Mouse (Mus musculus) stomach, embryonic 16.5 days (tissue): Measurements from ENCODE around the gene Rps6ka6. TPM values are rescaled to one million over a fixed set of nuclear protein-coding genes. Genes with fewer than 3 reads are reported as not detected.

Experiments
- ATAC-seq: fragments of 200-750 bp; cut with Nextera tagmentation; 2 replicates; pipeline ENCODE4 v1.8.0; 2017; ENCODE audit warnings: moderate number of reproducible peaks, moderate TSS enrichment; ENCODE audit not compliant: insufficient read depth, low FRiP score
- H3K27ac ChIP-seq: fragments of 300-500 bp; sonication (generic); 2 replicates; pipeline ENCODE4 v1.5.1; 2014; ENCODE audit warnings: low read length
- H3K27me3 ChIP-seq: fragments of 300-500 bp; sonication (generic); 2 replicates; pipeline ENCODE4 v1.6.1; 2014; ENCODE audit warnings: low read length, control low read depth, mixed read lengths; ENCODE audit not compliant: control insufficient read depth, insufficient read depth
- H3K36me3 ChIP-seq: fragments of 300-500 bp; sonication (generic); 2 replicates; pipeline ENCODE4 v1.6.1; 2014; ENCODE audit warnings: low read length; ENCODE audit not compliant: control insufficient read depth, insufficient read depth
- H3K4me1 ChIP-seq: fragments of 300-500 bp; sonication (generic); 2 replicates; pipeline ENCODE4 v1.6.1; 2014; ENCODE audit warnings: low read length, control low read depth, mixed read lengths; ENCODE audit not compliant: control insufficient read depth, insufficient read depth
- H3K4me2 ChIP-seq: fragments of 300-500 bp; sonication (generic); 2 replicates; pipeline ENCODE4 v1.6.1; 2014; ENCODE audit warnings: low read depth, low read length, mixed read lengths
- H3K4me3 ChIP-seq: fragments of 300-500 bp; sonication (generic); replicated peaks from 2 replicates; pipeline ENCODE4 v1.5.1; 2014; ENCODE audit warnings: mild to moderate bottlenecking, low read length
- H3K9ac ChIP-seq: fragments of 300-500 bp; sonication (generic); 2 replicates; pipeline ENCODE4 v1.6.1; 2014; ENCODE audit warnings: low read length
- H3K9me3 ChIP-seq: fragments of 300-500 bp; sonication (generic); replicated peaks from 2 replicates; pipeline ENCODE4 v1.6.1; 2016; ENCODE audit warnings: low read length, control low read depth; ENCODE audit not compliant: control insufficient read depth
- WGBS: fragments of 180-500 bp; shearing (Covaris S2); extraction: QIAGEN DNeasy Blood & Tissue Kit; methylation state at CpG from one replicate; pipeline ENCODE4 v1.1.7; 2014; 5-methylcytosine and 5-hydroxymethylcytosine counted together
- polyA plus RNA-seq: library from polyadenylated mRNA; unstranded; fragments of >200 nt; fragmentation: Nextera tagmentation; extraction: Ambion mirVana; gene quantifications from 2 replicates; pipeline ENCODE4 v1.2.1, GENCODE M21; 2015

The Rps6ka6 gene
- 14.0 and 15.0 TPM in 2 replicates for polyA plus RNA-seq

GRCm38 (mm10) chrX:111537859-111538258 lies at the start of gene Rps6ka6:
Gene Rps6ka6, minus strand, starts transcription at chrX:111537959.
- no peaks in the 10 kb centered on the region for H3K9me3 ChIP-seq
- H3K4me1 ChIP-seq, result no peaks in the 10 kb centered on the region
- no peak within 1 kb of the TSS for H3K9ac ChIP-seq
- no peak for ATAC-seq
- H3K27me3 ChIP-seq, result no peaks in the 10 kb centered on the region
- no peak within 1 kb of the TSS for H3K4me3 ChIP-seq
- no peaks in the 10 kb centered on the region for H3K36me3 ChIP-seq
- no peak within 1 kb of the TSS for H3K4me2 ChIP-seq
- WGBS, result 54% methylated on average over 10 of the region's 10 CpGs
- H3K27ac ChIP-seq, result no peak within 1 kb of the TSS

- ATAC-seq, result no peak
Measured at GRCm38 (mm10) chrX:111577044-111577443, 39.3 kb upstream of the Rps6ka6 start.

GRCm38 (mm10) chrX:111518206-111518605 lies 19.6 kb downstream of the Rps6ka6 start:
- Histone ChIP-seq H3K9me3 (no peaks in the 10 kb centered on the region), H3K4me1 (no peaks in the 10 kb centered on the region), H3K9ac (no peak overlapping the region), H3K4me3 (no peak overlapping the region), H3K36me3 (no peaks in the 10 kb centered on the region), H3K27ac (no peak overlapping the region), H3K27me3 (no peaks in the 10 kb centered on the region), H3K4me2 (no peak overlapping the region)
- WGBS, result 90% methylated on average over 1 of the region's 1 CpGs
- ATAC-seq, result no peak

More at GRCm38 (mm10) chrX:111577044-111577443, 39.3 kb upstream of the Rps6ka6 start:
- H3K4me1 ChIP-seq, result no peaks in the 10 kb centered on the region
- H3K4me2 ChIP-seq, result no peak overlapping the region
- 79% methylated on average over 2 of the region's 2 CpGs for whole genome bisulfite sequencing
- no peak overlapping the region for H3K27ac ChIP-seq
- H3K4me3 ChIP-seq, result no peak overlapping the region
- H3K9ac ChIP-seq, result no peak overlapping the region
- H3K27me3 ChIP-seq, result no peaks in the 10 kb centered on the region
- no peaks in the 10 kb centered on the region for H3K9me3 ChIP-seq
- H3K36me3 ChIP-seq, result no peaks in the 10 kb centered on the region

- Histone ChIP-seq H3K9ac (peak overlapping the region; percentile 76), H3K4me2 (peak overlapping the region; percentile 58), H3K36me3 (no peaks in the 10 kb centered on the region), H3K4me1 (no peaks in the 10 kb centered on the region), H3K9me3 (no peaks in the 10 kb centered on the region), H3K27me3 (no peaks in the 10 kb centered on the region), H3K4me3 (peak overlapping the region; percentile 65), H3K27ac (no peak overlapping the region)
- ATAC-seq, result peak; percentile 38
- 17% methylated on average over 12 of the region's 12 CpGs for WGBS
Measured at GRCm38 (mm10) chrX:111463565-111464093, 74.1 kb downstream of the Rps6ka6 start.

GRCm38 (mm10) chrX:111462833-111463564 lies 74.8 kb downstream of the Rps6ka6 start:
- H3K9me3 ChIP-seq, result no peaks in the 10 kb centered on the region
- 10% methylated on average over 33 of the region's 72 CpGs for WGBS
- peak overlapping the region; percentile 76 for H3K9ac ChIP-seq
- H3K27me3 ChIP-seq, result no peaks in the 10 kb centered on the region
- H3K4me2 ChIP-seq, result peak overlapping the region; percentile 58
- H3K27ac ChIP-seq, result peak overlapping the region; percentile 38
- H3K36me3 ChIP-seq, result no peaks in the 10 kb centered on the region
- peak overlapping the region; percentile 65 for H3K4me3 ChIP-seq
- H3K4me1 ChIP-seq, result no peaks in the 10 kb centered on the region
- peak; percentile 93 for ATAC-seq

- H3K4me1 ChIP-seq, result no peaks in the 10 kb centered on the region
- H3K4me2 ChIP-seq, result peak overlapping the region; percentile 58
- H3K4me3 ChIP-seq, result peak overlapping the region; percentile 65
- no peaks in the 10 kb centered on the region for H3K27me3 ChIP-seq
- H3K9me3 ChIP-seq, result no peaks in the 10 kb centered on the region
- H3K27ac ChIP-seq, result peak overlapping the region; percentile 38
- peak; percentile 72 for ATAC-seq
- H3K36me3 ChIP-seq, result no peaks in the 10 kb centered on the region
- 18% methylated on average over 21 of the region's 21 CpGs for WGBS
- peak overlapping the region; percentile 76 for H3K9ac ChIP-seq
Measured at GRCm38 (mm10) chrX:111462495-111462832, 75.3 kb downstream of the Rps6ka6 start.

GRCm38 (mm10) chrX:111462092-111462491 lies 75.7 kb downstream of the Rps6ka6 start:
- Histone ChIP-seq H3K4me2 (peak overlapping the region; percentile 58), H3K9ac (peak overlapping the region; percentile 76)
- WGBS, result 18% methylated on average over 8 of the region's 8 CpGs

GRCm38 (mm10) chrX:111460166-111460565 lies 77.6 kb downstream of the Rps6ka6 start:
- ATAC-seq, result no peak
- Histone ChIP-seq H3K4me2 (no peak overlapping the region), H3K27me3 (no peaks in the 10 kb centered on the region), H3K9me3 (no peaks in the 10 kb centered on the region), H3K9ac (no peak overlapping the region), H3K4me3 (no peak overlapping the region), H3K4me1 (no peaks in the 10 kb centered on the region), H3K27ac (no peak overlapping the region), H3K36me3 (no peaks in the 10 kb centered on the region)

More at GRCm38 (mm10) chrX:111462092-111462491, 75.7 kb downstream of the Rps6ka6 start:
- Histone ChIP-seq H3K9me3 (no peaks in the 10 kb centered on the region), H3K36me3 (no peaks in the 10 kb centered on the region), H3K4me3 (peak overlapping the region; percentile 65), H3K4me1 (no peaks in the 10 kb centered on the region), H3K27ac (no peak overlapping the region), H3K27me3 (no peaks in the 10 kb centered on the region)
- ATAC-seq, result no peak

GRCm38 (mm10) chrX:111436571-111436970 lies 101.2 kb downstream of the Rps6ka6 start:
- Histone ChIP-seq H3K4me2 (no peak overlapping the region), H3K36me3 (no peaks in the 10 kb centered on the region), H3K9me3 (no peaks in the 10 kb centered on the region), H3K27me3 (no peaks in the 10 kb centered on the region), H3K9ac (no peak overlapping the region), H3K4me1 (no peaks in the 10 kb centered on the region), H3K4me3 (no peak overlapping the region), H3K27ac (no peak overlapping the region)
- no peak for ATAC-seq
